Mouse (Mus musculus) testis, adult 2 months (tissue): ENCODE measurements around the gene Tlcd1. TPM values are rescaled to one million over a fixed set of nuclear protein-coding genes. Genes with fewer than 3 reads are reported as not detected.

Experiments used
- H3K27ac ChIP-seq: fragments of 200-500 bp; 2 replicates; pipeline ENCODE4 v1.5.1; 2012; ENCODE audit warnings: low read depth, low read length; ENCODE audit not compliant: control insufficient read depth, insufficient read depth
- H3K27me3 ChIP-seq: fragments of 200-500 bp; 2 replicates; pipeline ENCODE4 v1.6.1; 2012; ENCODE audit warnings: mild to moderate bottlenecking, low read length, moderate library complexity; ENCODE audit not compliant: control insufficient read depth, insufficient read depth
- H3K36me3 ChIP-seq: fragments of 200-500 bp; 2 replicates; pipeline ENCODE4 v1.6.1; 2012; ENCODE audit warnings: mild to moderate bottlenecking, low read length; ENCODE audit not compliant: control insufficient read depth, insufficient read depth
- H3K4me1 ChIP-seq: fragments of 200-500 bp; 2 replicates; pipeline ENCODE4 v1.6.1; 2012; ENCODE audit warnings: low read length; ENCODE audit not compliant: control insufficient read depth, insufficient read depth
- H3K4me3 ChIP-seq: fragments of 200-500 bp; 2 replicates; pipeline ENCODE4 v1.5.1; 2012; ENCODE audit warnings: low read depth, mild to moderate bottlenecking, low read length, moderate library complexity, mixed read lengths; ENCODE audit not compliant: control insufficient read depth
- CTCF ChIP-seq: fragments of 200-500 bp; IDR thresholded peaks from 2 replicates; pipeline ENCODE4 v1.5.1; 2012; ENCODE audit warnings: low read depth, mild to moderate bottlenecking, inconsistent platforms, low read length, moderate library complexity; ENCODE audit not compliant: control insufficient read depth, insufficient read depth, insufficient replicate concordance
- POLR2A ChIP-seq: fragments of 200-500 bp; IDR thresholded peaks from 2 replicates; pipeline ENCODE4 v1.6.1; 2012; ENCODE audit warnings: low read depth, mild to moderate bottlenecking, inconsistent platforms, low read length, moderate library complexity; ENCODE audit not compliant: control insufficient read depth
- polyA plus RNA-seq: library from polyadenylated mRNA; depleted of rRNA; stranded (reverse); fragments of >200 nt; gene quantifications from 2 replicates; pipeline ENCODE4 v1.2.3, GENCODE M21; 2012

The Tlcd1 gene
- polyA plus RNA-seq, 1 experiment: 73.7 TPM

DNA sequence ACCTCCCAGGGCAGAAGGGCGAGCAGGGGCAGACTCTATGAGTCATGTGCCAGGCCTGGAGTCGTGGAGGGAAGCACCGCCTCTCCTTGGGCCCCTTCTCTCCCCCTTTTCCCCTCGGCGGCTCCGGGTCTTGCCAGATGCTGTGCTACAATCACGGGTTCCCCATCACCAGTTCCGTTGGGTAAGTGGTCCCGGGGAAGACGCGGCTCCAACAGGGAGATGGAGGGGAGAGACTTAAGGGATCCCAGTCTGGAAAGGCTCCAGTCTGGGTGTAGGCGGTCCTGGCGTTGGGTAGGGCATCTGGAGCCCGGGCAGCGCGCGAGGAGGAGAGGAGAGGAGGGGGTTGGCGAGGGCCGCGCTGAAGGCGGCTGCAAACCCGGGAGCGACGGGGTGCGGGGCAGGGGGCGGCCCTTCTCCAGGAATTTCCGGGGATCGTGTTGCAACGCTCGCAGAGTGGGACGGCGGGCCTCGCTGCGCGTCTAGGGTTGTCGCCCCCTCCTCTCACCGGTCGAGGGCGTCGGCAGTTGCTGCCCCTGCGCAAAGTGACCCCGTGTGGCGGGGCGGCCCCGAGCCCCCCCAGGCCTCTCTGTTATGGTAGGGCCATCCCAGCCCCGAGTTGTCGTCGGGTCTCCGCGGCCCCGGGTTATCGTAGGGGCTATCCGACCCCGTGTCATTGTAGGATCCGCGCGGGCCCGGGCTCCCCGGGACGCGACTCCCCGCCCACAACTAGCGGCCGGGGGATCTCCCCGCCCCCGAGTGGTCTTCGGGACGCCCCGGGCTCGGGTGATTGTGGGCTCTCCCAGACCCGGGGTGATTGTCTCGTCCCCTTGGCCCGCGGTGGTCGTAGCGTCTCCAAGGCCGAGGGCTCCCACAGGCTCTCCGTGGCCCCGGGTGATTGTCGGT lies 12.1 kb downstream of the Tlcd1 start, which contains the start of gene Rab34:
TSS of gene Rab34 (plus strand) at position 100 of the 903 bp plus-strand sequence.
- peak within 1 kb of the TSS; percentile 82 for H3K4me3 ChIP-seq
- H3K27ac ChIP-seq: peak within 1 kb of the TSS; percentile 81
- no peak for TF ChIP-seq CTCF
- TF ChIP-seq POLR2A: peak; percentile 43; the same call in 1 of the 2 replicates
- H3K36me3 ChIP-seq: no peaks in the 10 kb centered on the region
- H3K27me3 ChIP-seq: no peaks in the 10 kb centered on the region
- peaks cover 6% of the 10 kb centered on the region for H3K4me1 ChIP-seq

DNA sequence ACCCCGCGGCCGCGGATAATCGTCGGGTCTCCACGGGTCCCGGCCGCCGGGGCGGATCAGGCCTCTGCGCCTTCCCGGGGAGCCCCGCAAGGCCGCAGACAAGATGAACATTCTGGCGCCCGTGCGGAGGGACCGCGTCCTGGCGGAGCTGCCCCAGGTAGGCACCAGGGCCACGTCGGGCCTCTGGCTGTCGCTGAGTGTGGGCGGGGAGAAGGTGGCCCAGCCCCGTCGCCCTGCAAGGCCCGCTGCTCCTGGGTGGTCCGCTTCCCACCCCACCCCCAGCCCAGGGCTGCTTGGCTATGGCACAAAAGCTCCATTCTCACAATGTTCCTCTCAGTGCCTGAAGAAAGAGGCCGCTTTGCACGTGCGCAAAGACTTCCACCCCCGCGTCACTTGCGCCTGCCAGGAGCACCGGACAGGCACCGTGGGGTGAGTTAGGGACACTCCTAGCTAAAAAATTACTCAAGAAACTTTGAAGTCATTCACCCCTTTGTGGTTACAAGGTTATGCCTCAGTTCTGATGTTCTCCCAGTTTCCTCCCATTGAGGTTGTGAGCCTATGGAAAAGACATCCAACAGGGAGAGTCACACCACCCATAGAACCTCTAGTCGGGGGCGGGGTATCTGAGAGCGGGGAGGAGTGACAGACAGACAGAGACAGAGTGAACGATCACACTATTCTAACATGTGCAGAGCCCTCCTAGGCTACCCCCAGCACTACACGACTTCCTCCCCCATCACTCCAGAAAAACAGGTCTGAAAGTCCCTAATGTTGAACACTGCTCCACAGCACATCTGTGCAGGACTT lies 12.9 kb downstream of the Tlcd1 start:
- Histone ChIP-seq H3K4me1 (peaks cover 6% of the 10 kb centered on the region), H3K27me3 (no peaks in the 10 kb centered on the region), H3K27ac (peak overlapping the region; percentile 81), H3K4me3 (peak overlapping the region; percentile 82), H3K36me3 (no peaks in the 10 kb centered on the region)
- no peak for TF ChIP-seq POLR2A
- TF ChIP-seq CTCF: no peak

GRCm38 (mm10) chr11:78190041-78190440 lies 13.5 kb downstream of the Tlcd1 start:
- TF ChIP-seq CTCF: no peak
- peaks cover 9% of the 10 kb centered on the region for H3K4me1 ChIP-seq
- no peaks in the 10 kb centered on the region for H3K27me3 ChIP-seq
- no peaks in the 10 kb centered on the region for H3K36me3 ChIP-seq
- H3K27ac ChIP-seq: no peak overlapping the region
- H3K4me3 ChIP-seq: peak overlapping the region; percentile 13; the same call in 1 of the 2 replicates

- H3K4me1 ChIP-seq: peaks cover 10% of the 10 kb centered on the region
- no peak for TF ChIP-seq POLR2A
- TF ChIP-seq CTCF: no peak
- no peaks in the 10 kb centered on the region for H3K27me3 ChIP-seq
- H3K4me3 ChIP-seq: peak within 1 kb of the TSS; percentile 96
- H3K36me3 ChIP-seq: no peaks in the 10 kb centered on the region
- no peak within 1 kb of the TSS for H3K27ac ChIP-seq
These were observed 16.6 kb downstream of the Tlcd1 start, which contains the start of gene Proca1 for GRCm38 (mm10) chr11:78193113-78193512. TSS of gene Proca1 (plus strand) at chr11:78193392.

- peak; percentile 27 for TF ChIP-seq POLR2A
- TF ChIP-seq CTCF: no peak
- Histone ChIP-seq H3K4me1 (peaks cover 8% of the 10 kb centered on the region), H3K27ac (peak overlapping the region; percentile 87), H3K27me3 (no peaks in the 10 kb centered on the region), H3K36me3 (no peaks in the 10 kb centered on the region), H3K4me3 (peak overlapping the region; percentile 96)
These were observed 18.0 kb downstream of the Tlcd1 start for GRCm38 (mm10) chr11:78194411-78195100.

GRCm38 (mm10) chr11:78195101-78195863 lies 18.8 kb downstream of the Tlcd1 start:
- H3K36me3 ChIP-seq: no peaks in the 10 kb centered on the region
- peak; percentile 37; the same call in 1 of the 2 replicates for TF ChIP-seq POLR2A
- TF ChIP-seq CTCF: no peak
- no peaks in the 10 kb centered on the region for H3K27me3 ChIP-seq
- peak overlapping the region; percentile 87 for H3K27ac ChIP-seq
- H3K4me1 ChIP-seq: peaks cover 6% of the 10 kb centered on the region; the same call in 1 of the 2 replicates
- H3K4me3 ChIP-seq: peak overlapping the region; percentile 96
